Mouse (Mus musculus): Measurements from ENCODE around the gene Vps33b. TPM values are rescaled to one million over a fixed set of nuclear protein-coding genes. Genes with fewer than 3 reads are reported as not detected.

The Vps33b gene
- polyA plus RNA-seq, 1 experiment from 2014 or later: 11.4 TPM

DNA sequence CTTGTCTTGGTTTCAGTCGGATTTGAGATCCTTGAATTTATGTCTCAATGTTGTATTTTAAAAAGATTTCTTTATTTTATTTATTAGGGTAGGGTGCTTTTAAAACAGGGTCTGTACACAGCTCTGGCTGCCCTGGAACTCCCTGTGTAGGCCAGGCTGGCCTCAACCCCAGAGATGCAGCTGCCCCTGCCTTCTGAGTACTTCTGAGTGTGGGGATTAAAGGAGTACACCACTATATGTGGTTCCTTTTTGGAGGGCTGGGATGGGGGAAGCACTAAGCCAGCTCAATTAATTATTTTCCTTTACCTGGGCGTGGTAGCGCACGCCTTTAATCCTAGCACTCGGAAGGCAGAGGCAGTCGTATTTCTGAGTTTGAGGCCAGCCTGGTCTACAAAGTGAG lies 27.0 kb downstream of the Vps33b start:
- Histone ChIP-seq H3K9ac (ENCODE audit: low read length) (no peak overlapping the region), H3K4me2 (ENCODE audit: low read length) (no peak overlapping the region), H3K36me3 (ENCODE audit: control insufficient read depth, insufficient read depth, low read length) (peaks cover 23% of the 10 kb centered on the region), H3K4me3 (ENCODE audit: low read depth, low read length) (no peak overlapping the region), H3K27me3 (replicated peaks; ENCODE audit: control insufficient read depth, insufficient read depth, low read length) (no peaks in the 10 kb centered on the region), H3K4me1 (replicated peaks; ENCODE audit: control insufficient read depth, insufficient read depth, low read length) (peaks cover 12% of the 10 kb centered on the region), H3K9me3 (ENCODE audit: control insufficient read depth, low read length) (no peaks in the 10 kb centered on the region), H3K27ac (ENCODE audit: low read depth) (no peak overlapping the region)
- ATAC-seq (replicated peaks; ENCODE audit: low FRiP score, low TSS enrichment, low read depth): no peak
- 93% methylated on average over 6 of the region's 6 CpGs for WGBS
- DNase-seq (ENCODE audit: low spot score): no peak

DNA sequence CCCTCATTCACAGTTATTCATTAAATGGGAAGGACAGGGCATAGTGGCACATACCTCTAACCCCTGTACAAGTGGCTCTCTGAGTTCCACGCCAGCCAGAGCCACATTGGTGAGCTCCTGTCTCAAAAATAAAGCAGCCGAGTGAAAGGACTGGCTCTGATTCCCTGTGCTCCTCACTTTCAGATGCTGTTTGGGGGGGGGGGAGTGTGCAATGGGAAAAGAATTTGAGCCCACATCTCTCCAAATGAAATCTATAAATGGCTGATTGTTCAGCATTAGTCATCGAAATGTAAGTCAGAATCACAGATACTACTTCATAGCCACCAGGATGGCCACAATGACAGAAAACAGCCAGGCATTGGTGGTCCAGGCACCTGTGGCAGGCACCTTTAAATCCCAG lies 27.6 kb downstream of the Vps33b start:
- Histone ChIP-seq H3K36me3 (ENCODE audit: control insufficient read depth, insufficient read depth, low read length) (peaks cover 28% of the 10 kb centered on the region), H3K4me3 (ENCODE audit: low read depth, low read length) (no peak overlapping the region), H3K27me3 (replicated peaks; ENCODE audit: control insufficient read depth, insufficient read depth, low read length) (no peaks in the 10 kb centered on the region), H3K9ac (ENCODE audit: low read length) (no peak overlapping the region), H3K4me1 (replicated peaks; ENCODE audit: control insufficient read depth, insufficient read depth, low read length) (peaks cover 12% of the 10 kb centered on the region), H3K9me3 (ENCODE audit: control insufficient read depth, low read length) (no peaks in the 10 kb centered on the region), H3K4me2 (ENCODE audit: low read length) (no peak overlapping the region), H3K27ac (ENCODE audit: low read depth) (no peak overlapping the region)
- WGBS: 89% methylated on average over 3 of the region's 3 CpGs
- DNase-seq (ENCODE audit: low spot score) (no peak), ATAC-seq (replicated peaks; ENCODE audit: low FRiP score, low TSS enrichment, low read depth) (no peak)

DNA sequence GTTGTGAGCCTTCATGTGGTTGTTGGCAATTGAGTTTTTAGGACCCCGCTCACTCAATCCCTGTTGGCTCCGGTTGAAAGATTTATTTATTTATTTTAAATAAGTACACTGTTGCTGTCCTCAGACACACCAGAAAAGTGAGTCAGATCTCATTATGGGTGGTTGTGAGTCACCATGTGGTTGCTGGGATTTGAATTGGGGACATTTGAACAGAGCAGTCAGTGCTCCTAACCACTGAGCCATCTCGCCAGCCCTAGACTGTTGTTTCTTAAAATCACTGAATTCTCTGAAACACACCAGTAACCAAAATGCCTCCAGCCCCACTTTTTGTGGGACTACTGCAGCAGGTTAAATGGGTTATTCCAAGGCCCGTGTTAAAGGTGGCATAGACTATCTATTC lies 29.3 kb downstream of the Vps33b start:
- Histone ChIP-seq H3K9me3 (ENCODE audit: control insufficient read depth, low read length) (no peaks in the 10 kb centered on the region), H3K9ac (ENCODE audit: low read length) (no peak overlapping the region), H3K27me3 (replicated peaks; ENCODE audit: control insufficient read depth, insufficient read depth, low read length) (no peaks in the 10 kb centered on the region), H3K4me1 (replicated peaks; ENCODE audit: control insufficient read depth, insufficient read depth, low read length) (peaks cover 12% of the 10 kb centered on the region), H3K4me2 (ENCODE audit: low read length) (no peak overlapping the region), H3K4me3 (ENCODE audit: low read depth, low read length) (no peak overlapping the region), H3K27ac (ENCODE audit: low read depth) (no peak overlapping the region), H3K36me3 (ENCODE audit: control insufficient read depth, insufficient read depth, low read length) (peaks cover 44% of the 10 kb centered on the region)
- ATAC-seq (replicated peaks; ENCODE audit: low FRiP score, low TSS enrichment, low read depth): no peak
- 93% methylated on average over 4 of the region's 4 CpGs for WGBS
- no peak for DNase-seq (ENCODE audit: low spot score)

DNA sequence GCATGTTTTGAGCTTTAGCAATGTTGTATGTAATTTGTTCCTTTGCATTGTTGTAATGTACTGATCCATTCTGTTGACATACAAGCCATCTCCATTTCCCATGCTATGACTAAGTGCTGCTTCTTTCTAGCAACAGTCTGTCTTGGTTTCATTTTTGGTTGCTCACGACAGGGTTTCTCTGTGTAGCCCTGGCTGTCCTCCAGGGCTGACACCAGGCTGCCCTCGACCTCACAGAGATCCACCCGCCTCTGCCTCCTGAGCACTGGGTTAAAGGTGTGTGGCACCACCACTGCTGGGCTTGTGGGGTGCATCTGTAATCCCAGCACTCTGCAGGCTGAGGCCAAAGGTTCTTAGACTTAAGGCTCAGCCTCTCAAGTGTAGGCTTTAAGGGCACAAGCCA lies 30.1 kb downstream of the Vps33b start:
- Histone ChIP-seq H3K9me3 (ENCODE audit: control insufficient read depth, low read length) (no peaks in the 10 kb centered on the region), H3K4me2 (ENCODE audit: low read length) (no peak overlapping the region), H3K27me3 (replicated peaks; ENCODE audit: control insufficient read depth, insufficient read depth, low read length) (no peaks in the 10 kb centered on the region), H3K4me1 (replicated peaks; ENCODE audit: control insufficient read depth, insufficient read depth, low read length) (peaks cover 12% of the 10 kb centered on the region), H3K36me3 (ENCODE audit: control insufficient read depth, insufficient read depth, low read length) (peaks cover 52% of the 10 kb centered on the region), H3K9ac (ENCODE audit: low read length) (no peak overlapping the region), H3K27ac (ENCODE audit: low read depth) (no peak overlapping the region), H3K4me3 (ENCODE audit: low read depth, low read length) (no peak overlapping the region)
- DNase-seq (ENCODE audit: low spot score) (no peak), ATAC-seq (replicated peaks; ENCODE audit: low FRiP score, low TSS enrichment, low read depth) (no peak)
- WGBS: 87% methylated on average over 3 of the region's 3 CpGs

GRCm38 (mm10) chr7:80301522-80301921 lies 32.1 kb downstream of the Vps33b start:
- Histone ChIP-seq H3K4me2 (ENCODE audit: low read length) (no peak overlapping the region), H3K27me3 (replicated peaks; ENCODE audit: control insufficient read depth, insufficient read depth, low read length) (no peaks in the 10 kb centered on the region), H3K4me3 (ENCODE audit: low read depth, low read length) (no peak overlapping the region), H3K27ac (ENCODE audit: low read depth) (no peak overlapping the region), H3K4me1 (replicated peaks; ENCODE audit: control insufficient read depth, insufficient read depth, low read length) (0 out of 2 replicates have a peak, but pooled peaks cover 5% of the 10 kb centered on the region), H3K9me3 (ENCODE audit: control insufficient read depth, low read length) (no peaks in the 10 kb centered on the region), H3K9ac (ENCODE audit: low read length) (no peak overlapping the region), H3K36me3 (ENCODE audit: control insufficient read depth, insufficient read depth, low read length) (peaks cover 72% of the 10 kb centered on the region)
- no peak for ATAC-seq (replicated peaks; ENCODE audit: low FRiP score, low TSS enrichment, low read depth)
- DNase-seq (ENCODE audit: low spot score): no peak
- WGBS: 83% methylated on average over 2 of the region's 2 CpGs

DNA sequence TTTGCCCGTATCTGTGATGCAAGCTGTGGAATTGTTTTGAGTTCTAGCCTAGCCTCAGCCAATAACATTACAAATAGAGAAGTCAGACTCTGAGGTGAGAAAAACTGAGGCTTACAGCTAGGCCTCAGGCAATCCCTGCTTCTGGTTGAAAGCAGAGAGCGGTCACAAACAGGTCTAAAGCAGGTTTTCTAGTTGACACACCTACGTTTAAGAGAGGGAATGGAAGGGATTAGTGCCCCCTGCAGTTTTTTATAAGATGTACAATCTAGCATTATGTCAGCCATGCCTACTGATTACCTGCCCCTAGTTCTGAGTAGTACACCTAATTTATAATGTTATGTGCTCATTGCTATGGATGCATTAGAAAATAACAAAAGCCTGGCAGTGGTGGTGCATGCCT lies 38.3 kb downstream of the Vps33b start:
- DNase-seq (ENCODE audit: low spot score) (no peak), ATAC-seq (replicated peaks; ENCODE audit: low FRiP score, low TSS enrichment, low read depth) (no peak)
- Histone ChIP-seq H3K36me3 (ENCODE audit: control insufficient read depth, insufficient read depth, low read length) (peaks cover 100% of the 10 kb centered on the region), H3K9ac (ENCODE audit: low read length) (no peak overlapping the region), H3K4me1 (replicated peaks; ENCODE audit: control insufficient read depth, insufficient read depth, low read length) (no peaks in the 10 kb centered on the region), H3K4me3 (ENCODE audit: low read depth, low read length) (no peak overlapping the region), H3K27me3 (replicated peaks; ENCODE audit: control insufficient read depth, insufficient read depth, low read length) (no peaks in the 10 kb centered on the region), H3K27ac (ENCODE audit: low read depth) (no peak overlapping the region), H3K4me2 (ENCODE audit: low read length) (no peak overlapping the region), H3K9me3 (ENCODE audit: control insufficient read depth, low read length) (no peaks in the 10 kb centered on the region)
- 90% methylated on average over 3 of the region's 3 CpGs for WGBS

DNA sequence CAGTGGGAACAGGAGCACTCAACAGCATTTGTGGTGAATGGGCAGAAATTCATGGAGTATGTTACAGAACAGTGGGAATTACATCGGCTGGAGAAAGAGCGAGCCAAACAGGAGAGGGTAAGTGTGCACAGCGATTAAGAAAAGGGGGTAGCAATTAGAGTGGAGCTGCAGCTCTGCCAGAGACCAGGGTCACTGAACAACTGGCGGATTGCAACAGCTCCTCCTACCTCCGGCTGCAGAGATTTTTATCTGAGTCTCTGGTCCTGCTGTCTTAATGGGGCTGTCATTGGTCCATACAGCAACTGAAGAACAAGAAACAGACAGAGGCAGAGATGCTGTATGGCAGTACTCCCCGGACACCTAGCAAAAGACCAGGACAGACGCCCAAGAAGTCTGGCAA lies 41.3 kb downstream of the Vps33b start:
- no peaks in the 10 kb centered on the region for H3K9me3 ChIP-seq (ENCODE audit: control insufficient read depth, low read length)
- H3K27me3 ChIP-seq (replicated peaks; ENCODE audit: control insufficient read depth, insufficient read depth, low read length): no peaks in the 10 kb centered on the region
- no peak overlapping the region for H3K4me3 ChIP-seq (ENCODE audit: low read depth, low read length)
- DNase-seq (ENCODE audit: low spot score) (no peak), ATAC-seq (replicated peaks; ENCODE audit: low FRiP score, low TSS enrichment, low read depth) (no peak)
- H3K9ac ChIP-seq (ENCODE audit: low read length): no peak overlapping the region
- 81% methylated on average over 7 of the region's 7 CpGs for WGBS
- no peak overlapping the region for H3K27ac ChIP-seq (ENCODE audit: low read depth)
- H3K4me1 ChIP-seq (replicated peaks; ENCODE audit: control insufficient read depth, insufficient read depth, low read length): no peaks in the 10 kb centered on the region
- peaks cover 100% of the 10 kb centered on the region for H3K36me3 ChIP-seq (ENCODE audit: control insufficient read depth, insufficient read depth, low read length)
- H3K4me2 ChIP-seq (ENCODE audit: low read length): no peak overlapping the region

- WGBS: 83% methylated on average over 2 of the region's 2 CpGs
- H3K4me1 ChIP-seq (replicated peaks; ENCODE audit: control insufficient read depth, insufficient read depth, low read length): no peaks in the 10 kb centered on the region
- DNase-seq (ENCODE audit: low spot score): no peak
- no peak overlapping the region for H3K27ac ChIP-seq (ENCODE audit: low read depth)
- H3K4me2 ChIP-seq (ENCODE audit: low read length): no peak overlapping the region
- no peaks in the 10 kb centered on the region for H3K27me3 ChIP-seq (replicated peaks; ENCODE audit: control insufficient read depth, insufficient read depth, low read length)
- H3K36me3 ChIP-seq (ENCODE audit: control insufficient read depth, insufficient read depth, low read length): peaks cover 91% of the 10 kb centered on the region
- no peak overlapping the region for H3K9ac ChIP-seq (ENCODE audit: low read length)
- no peaks in the 10 kb centered on the region for H3K9me3 ChIP-seq (ENCODE audit: control insufficient read depth, low read length)
- ATAC-seq (replicated peaks; ENCODE audit: low FRiP score, low TSS enrichment, low read depth): no peak
- H3K4me3 ChIP-seq (ENCODE audit: low read depth, low read length): no peak overlapping the region
These were observed 46.3 kb downstream of the Vps33b start for GRCm38 (mm10) chr7:80315733-80316132.

GRCm38 (mm10) chr7:80317439-80318115 lies 48.1 kb downstream of the Vps33b start:
- Histone ChIP-seq H3K36me3 (ENCODE audit: control insufficient read depth, insufficient read depth, low read length) (peaks cover 74% of the 10 kb centered on the region), H3K27me3 (replicated peaks; ENCODE audit: control insufficient read depth, insufficient read depth, low read length) (no peaks in the 10 kb centered on the region), H3K27ac (ENCODE audit: low read depth) (no peak overlapping the region), H3K4me3 (ENCODE audit: low read depth, low read length) (no peak overlapping the region), H3K9me3 (ENCODE audit: control insufficient read depth, low read length) (no peaks in the 10 kb centered on the region), H3K9ac (ENCODE audit: low read length) (no peak overlapping the region), H3K4me2 (ENCODE audit: low read length) (no peak overlapping the region), H3K4me1 (replicated peaks; ENCODE audit: control insufficient read depth, insufficient read depth, low read length) (no peaks in the 10 kb centered on the region)
- WGBS: 64% methylated on average over 1 of the region's 1 CpGs
- ATAC-seq (replicated peaks; ENCODE audit: low FRiP score, low TSS enrichment, low read depth) (no peak), DNase-seq (ENCODE audit: low spot score) (no peak)
